Mouse (Mus musculus) stomach, postnatal 0 days (tissue): ENCODE measurements at regions not wholly inside any gene's neighbourhood (a gene's known extent, or its start where the extent isn't known, plus 50 kb on each side); places are given as distances from the start of the nearest gene placed in this dataset.

Experiments
- ATAC-seq: fragments of 200-750 bp; cut with Nextera tagmentation; 2 replicates; pipeline ENCODE4 v1.8.0; 2017; ENCODE audit not compliant: low FRiP score, low TSS enrichment
- DNase-seq: peaks from one replicate; pipeline ENCODE4 v3.0.0-alpha.2; 2016; ENCODE audit warnings: low spot score
- H3K27ac ChIP-seq: fragments of 300-500 bp; sonication (generic); replicated peaks from 2 replicates; pipeline ENCODE4 v1.5.1; 2014; ENCODE audit warnings: mild to moderate bottlenecking, control low read depth
- H3K27me3 ChIP-seq: fragments of 300-500 bp; sonication (generic); 2 replicates; pipeline ENCODE4 v1.6.1; 2014; ENCODE audit warnings: low read length; ENCODE audit not compliant: control insufficient read depth, insufficient read depth
- H3K36me3 ChIP-seq: fragments of 300-500 bp; sonication (generic); 2 replicates; pipeline ENCODE4 v1.6.1; 2014; ENCODE audit warnings: low read length, mixed read lengths; ENCODE audit not compliant: control insufficient read depth, insufficient read depth
- H3K4me1 ChIP-seq: fragments of 300-500 bp; sonication (generic); replicated peaks from 2 replicates; pipeline ENCODE4 v1.6.1; 2014; ENCODE audit warnings: antibody characterized with exemption; ENCODE audit not compliant: control insufficient read depth, insufficient read depth
- H3K4me2 ChIP-seq: fragments of 300-500 bp; sonication (generic); replicated peaks from 2 replicates; pipeline ENCODE4 v1.6.1; 2014; ENCODE audit warnings: low read depth, mild to moderate bottlenecking, control low read depth, moderate library complexity
- H3K4me3 ChIP-seq: fragments of 300-500 bp; sonication (generic); 2 replicates; pipeline ENCODE4 v1.5.1; 2014; ENCODE audit warnings: low read depth, low read length, control low read depth
- H3K9ac ChIP-seq: fragments of 300-500 bp; sonication (generic); 2 replicates; pipeline ENCODE4 v1.6.1; 2014; ENCODE audit warnings: mild to moderate bottlenecking, low read length, control low read depth, mixed read lengths
- H3K9me3 ChIP-seq: fragments of 300-500 bp; sonication (generic); 2 replicates; pipeline ENCODE4 v1.6.1; 2016; ENCODE audit warnings: low read length; ENCODE audit not compliant: control insufficient read depth
- CTCF ChIP-seq: IDR thresholded peaks from 2 replicates; pipeline ENCODE4 v1.5.1; 2016; ENCODE audit warnings: antibody characterized with exemption, low read depth, mild to moderate bottlenecking, moderate library complexity
- EP300 ChIP-seq: optimal IDR thresholded peaks from 2 replicates; pipeline ENCODE3; 2016; ENCODE audit warnings: antibody characterized with exemption
- WGBS: fragments of 180-500 bp; shearing (Covaris S2); extraction: QIAGEN DNeasy Blood & Tissue Kit; methylation state at CpG from one replicate; pipeline ENCODE4 v1.1.7; 2014; 5-methylcytosine and 5-hydroxymethylcytosine counted together

DNA sequence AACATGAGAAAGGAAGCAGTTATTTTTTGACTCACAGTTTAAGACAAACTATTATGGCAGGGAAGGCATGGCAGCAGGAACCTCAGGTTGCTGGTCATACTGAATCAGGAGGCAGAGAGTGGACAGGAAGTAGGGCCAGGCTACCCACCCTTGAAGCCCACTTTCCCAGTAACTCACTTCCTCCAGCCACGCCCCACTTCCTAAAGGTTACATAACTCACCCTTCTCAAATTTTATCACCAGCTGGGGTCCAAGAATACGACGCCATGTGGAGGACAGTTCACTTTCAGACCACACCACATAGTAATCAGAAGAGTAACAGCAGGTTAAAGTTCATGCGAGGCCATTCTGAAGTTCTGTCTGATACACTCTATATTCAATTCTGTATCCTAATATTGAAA, 101.8 kb downstream of the Ddx1 start:
- 82% methylated on average over 4 of the region's 4 CpGs for WGBS
- no peak overlapping the region for H3K4me2 ChIP-seq
- H3K9ac ChIP-seq, result no peak overlapping the region
- H3K4me3 ChIP-seq, result no peak overlapping the region
- no peak for ATAC-seq
- no peaks in the 10 kb centered on the region for H3K9me3 ChIP-seq
- no peak overlapping the region for H3K27ac ChIP-seq
- no peak for TF ChIP-seq CTCF
- TF ChIP-seq EP300, result no peak
- no peaks in the 10 kb centered on the region for H3K36me3 ChIP-seq
- no peak for DNase-seq
- no peaks in the 10 kb centered on the region for H3K27me3 ChIP-seq
- H3K4me1 ChIP-seq, result no peaks in the 10 kb centered on the region

DNA sequence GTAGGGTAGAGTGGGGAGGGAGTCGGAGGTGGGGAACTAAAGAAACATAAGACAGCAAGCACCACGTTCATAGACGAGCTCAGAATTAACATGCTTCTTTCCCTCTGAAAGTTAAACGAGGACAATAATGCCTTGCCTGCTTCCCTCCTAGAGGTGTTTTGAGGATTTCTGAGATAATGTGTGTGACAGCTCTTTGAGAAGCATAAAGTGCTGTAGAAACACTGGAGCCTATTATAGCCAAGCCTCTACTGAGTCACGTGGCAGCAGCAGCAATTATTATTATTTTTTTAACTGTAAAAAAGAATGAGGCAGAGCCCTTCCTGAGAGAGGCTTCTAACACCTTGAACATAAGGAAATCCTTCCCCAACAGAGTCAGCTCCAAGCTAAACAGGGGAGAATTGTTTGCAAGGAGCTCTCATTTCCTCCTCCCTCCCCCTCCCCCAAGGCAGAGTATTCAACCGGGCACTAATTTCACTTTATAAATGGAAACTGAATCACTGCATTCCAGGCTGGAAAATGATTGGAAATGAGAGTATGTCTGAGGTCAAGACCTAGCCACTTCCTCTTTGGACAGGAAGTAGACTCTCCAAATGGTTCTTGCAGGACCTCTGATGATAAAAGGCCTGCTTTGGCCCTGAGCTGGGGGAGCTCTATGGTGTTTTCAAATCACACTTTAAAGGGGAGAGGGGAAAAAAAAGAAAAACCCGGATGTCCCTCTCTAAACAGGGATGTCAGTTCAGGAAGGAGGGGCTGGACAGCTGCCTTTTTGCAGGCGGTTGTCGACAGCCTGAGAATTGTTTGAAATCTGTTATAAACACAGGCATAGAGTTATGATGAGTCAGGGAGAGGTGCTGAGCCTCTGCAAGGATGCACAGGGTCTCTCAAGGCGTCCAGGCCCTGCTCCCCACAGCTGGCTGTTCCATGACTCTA, 103.6 kb downstream of the Ddx1 start:
- Histone ChIP-seq H3K4me1 (no peaks in the 10 kb centered on the region), H3K9ac (no peak overlapping the region), H3K36me3 (no peaks in the 10 kb centered on the region), H3K4me3 (no peak overlapping the region), H3K9me3 (no peaks in the 10 kb centered on the region), H3K27me3 (no peaks in the 10 kb centered on the region), H3K27ac (no peak overlapping the region), H3K4me2 (no peak overlapping the region)
- ATAC-seq (peak; percentile 29; the same call in 1 of the 2 replicates), DNase-seq (no peak)
- TF ChIP-seq EP300, result no peak
- TF ChIP-seq CTCF, result no peak
- WGBS, result 33% methylated on average over 10 of the region's 10 CpGs

DNA sequence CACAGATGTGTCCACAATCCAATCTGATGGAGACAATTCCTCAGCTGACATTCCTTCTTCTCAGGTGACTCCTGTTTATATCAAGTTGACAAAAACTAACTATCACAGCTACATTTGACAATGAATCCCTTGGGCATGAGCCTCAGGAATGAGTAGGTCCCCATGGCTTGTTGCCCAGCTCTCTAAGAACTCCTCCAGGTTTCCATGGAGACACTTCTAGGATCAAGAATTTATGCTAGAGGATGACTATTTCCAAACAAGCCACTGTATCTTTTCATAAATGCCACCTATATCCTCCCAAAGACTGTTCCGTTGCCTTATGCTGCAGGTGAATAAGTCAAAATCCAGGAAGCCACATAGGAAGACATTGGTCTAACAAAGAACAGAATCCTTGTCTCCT, 104.3 kb downstream of the Ddx1 start:
- no peaks in the 10 kb centered on the region for H3K36me3 ChIP-seq
- TF ChIP-seq CTCF (no peak), EP300 (no peak)
- no peaks in the 10 kb centered on the region for H3K9me3 ChIP-seq
- no peak overlapping the region for H3K4me2 ChIP-seq
- no peak overlapping the region for H3K9ac ChIP-seq
- 88% methylated on average over 1 of the region's 1 CpGs for WGBS
- no peaks in the 10 kb centered on the region for H3K27me3 ChIP-seq
- ATAC-seq (no peak), DNase-seq (no peak)
- no peak overlapping the region for H3K27ac ChIP-seq
- no peak overlapping the region for H3K4me3 ChIP-seq
- H3K4me1 ChIP-seq, result no peaks in the 10 kb centered on the region

DNA sequence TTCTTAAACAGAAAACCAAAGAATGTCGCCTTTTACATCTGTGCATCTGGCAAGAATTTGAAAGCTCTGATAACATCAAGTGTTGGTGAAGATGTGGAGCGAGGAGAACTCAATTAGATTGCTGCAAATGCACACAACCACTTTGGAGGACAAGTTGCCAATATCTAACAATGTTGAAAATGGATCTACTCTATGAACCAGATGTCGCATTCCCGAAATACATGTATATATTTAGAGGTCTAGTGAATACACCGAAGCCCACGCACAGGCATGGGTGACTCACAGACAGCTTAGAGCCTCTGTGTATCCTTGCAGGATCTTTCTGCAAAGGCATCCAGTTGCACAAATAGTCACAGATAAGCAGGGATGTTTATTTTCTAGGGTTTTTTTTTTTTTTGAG, 108.4 kb downstream of the Ddx1 start:
- no peak overlapping the region for H3K9ac ChIP-seq
- no peak for DNase-seq
- 72% methylated on average over 6 of the region's 6 CpGs for WGBS

DNA sequence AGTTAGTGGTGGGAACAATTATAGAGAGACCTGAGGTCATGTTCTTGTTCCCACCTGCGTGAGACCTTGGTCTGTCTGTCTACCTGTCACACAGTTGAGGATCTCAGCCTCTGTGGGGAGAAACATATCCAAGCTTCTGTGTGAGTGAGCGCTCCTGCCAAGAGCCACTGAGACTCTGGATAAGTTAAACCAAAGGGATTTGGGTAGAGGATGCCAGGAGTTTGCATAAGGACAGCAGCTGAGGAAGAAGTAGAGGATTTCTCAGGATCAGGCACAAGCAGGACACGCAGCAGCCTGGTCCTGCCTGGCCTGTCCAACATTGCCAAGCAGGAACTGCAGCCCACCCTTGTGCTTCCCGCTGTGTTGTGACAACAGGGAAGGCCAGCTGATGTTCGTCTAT, 109.8 kb downstream of the Ddx1 start:
- no peak overlapping the region for H3K27ac ChIP-seq
- ATAC-seq, result no peak
- no peak overlapping the region for H3K4me3 ChIP-seq
- H3K9me3 ChIP-seq, result no peaks in the 10 kb centered on the region
- no peak overlapping the region for H3K4me2 ChIP-seq
- no peaks in the 10 kb centered on the region for H3K27me3 ChIP-seq
- no peak for TF ChIP-seq CTCF
- TF ChIP-seq EP300, result no peak
- no peak overlapping the region for H3K9ac ChIP-seq
- no peaks in the 10 kb centered on the region for H3K4me1 ChIP-seq
- DNase-seq, result no peak
- H3K36me3 ChIP-seq, result no peaks in the 10 kb centered on the region
- WGBS, result 47% methylated on average over 5 of the region's 5 CpGs

More for the DNA sequence above, 108.4 kb downstream of the Ddx1 start:
- Histone ChIP-seq H3K27me3 (no peaks in the 10 kb centered on the region), H3K36me3 (no peaks in the 10 kb centered on the region), H3K4me1 (no peaks in the 10 kb centered on the region), H3K27ac (no peak overlapping the region), H3K4me3 (no peak overlapping the region), H3K4me2 (no peak overlapping the region), H3K9me3 (no peaks in the 10 kb centered on the region)
- TF ChIP-seq EP300, result no peak
- TF ChIP-seq CTCF, result no peak
- ATAC-seq, result no peak

DNA sequence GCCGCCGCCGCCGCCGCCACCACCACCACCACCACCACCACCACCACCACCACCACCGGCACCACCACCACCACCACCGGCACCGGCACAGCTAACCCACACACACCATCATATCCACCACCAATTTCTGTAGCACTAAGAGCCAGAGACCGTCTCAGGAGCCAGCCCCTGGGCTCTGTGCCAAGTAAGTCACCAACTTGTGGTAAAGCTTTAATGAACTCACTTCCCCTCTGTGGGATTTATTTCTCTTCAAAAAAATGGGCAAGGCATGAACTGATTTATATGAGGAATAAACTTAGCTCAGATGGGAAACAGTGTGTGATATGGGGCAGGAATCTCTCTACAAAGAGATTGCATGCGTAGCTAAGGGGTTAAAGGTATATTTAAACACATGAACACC, 114.8 kb downstream of the Ddx1 start:
- WGBS, result 67% methylated on average over 5 of the region's 10 CpGs
- H3K4me3 ChIP-seq, result no peak overlapping the region
- no peaks in the 10 kb centered on the region for H3K27me3 ChIP-seq
- no peak for TF ChIP-seq EP300
- no peak for TF ChIP-seq CTCF
- no peak for DNase-seq
- H3K36me3 ChIP-seq, result no peaks in the 10 kb centered on the region
- H3K9ac ChIP-seq, result no peak overlapping the region
- H3K27ac ChIP-seq, result no peak overlapping the region
- no peaks in the 10 kb centered on the region; the same call in 1 of the 2 replicates for H3K9me3 ChIP-seq
- no peak overlapping the region for H3K4me2 ChIP-seq
- ATAC-seq, result no peak
- H3K4me1 ChIP-seq, result no peaks in the 10 kb centered on the region
